Mouse (Mus musculus) C2C12 (cell line): ENCODE results near the gene Rcor1. TPM values are rescaled to one million over a fixed set of nuclear protein-coding genes. Genes with fewer than 3 reads are reported as not detected.
A peak's percentile ranks its signal among the peaks of the same experiment; 100 is the strongest.

Experiments
- H3K27me3 ChIP-seq: one replicate; pipeline ENCODE4 v1.6.1; 2011; ENCODE audit not compliant: control insufficient read depth, insufficient read depth, insufficient read length
- H3K36me3 ChIP-seq: one replicate; pipeline ENCODE4 v1.6.1; 2011; ENCODE audit not compliant: control insufficient read depth, insufficient read depth
- H3K4me3 ChIP-seq: one replicate; pipeline ENCODE4 v1.5.1; 2011; ENCODE audit warnings: mild to moderate bottlenecking, control low read depth; ENCODE audit not compliant: poor library complexity, insufficient read depth, severe bottlenecking
- H3K79me2 ChIP-seq: one replicate; pipeline ENCODE4 v1.6.1; 2011; ENCODE audit not compliant: control insufficient read depth, insufficient read depth
- H3K79me3 ChIP-seq: one replicate; pipeline ENCODE4 v1.6.1; 2011; ENCODE audit warnings: low read depth, control low read depth
- H3ac ChIP-seq: one replicate; pipeline ENCODE3; 2011; ENCODE audit warnings: low read depth; ENCODE audit not compliant: control insufficient read depth, insufficient read length
- CEBPB ChIP-seq: IDR thresholded peaks from one replicate; pipeline ENCODE4 v1.6.1; 2011; ENCODE audit warnings: low read depth, mild to moderate bottlenecking, control low read depth, moderate library complexity
- CTCF ChIP-seq: IDR thresholded peaks from one replicate; pipeline ENCODE4 v1.5.1; 2011; ENCODE audit not compliant: control insufficient read depth, insufficient read depth, insufficient read length
- FOSL1 ChIP-seq: IDR thresholded peaks from one replicate; pipeline ENCODE4 v1.8.0; 2011; ENCODE audit warnings: mild to moderate bottlenecking, low read length; ENCODE audit not compliant: poor library complexity, insufficient read depth, severe bottlenecking
- MAX ChIP-seq: IDR thresholded peaks from one replicate; pipeline ENCODE4 v1.6.1; 2011; ENCODE audit warnings: mild to moderate bottlenecking, control low read depth
- MYOD1 ChIP-seq: IDR thresholded peaks from one replicate; pipeline ENCODE4 v1.6.1; 2011; ENCODE audit warnings: low read depth; ENCODE audit not compliant: control insufficient read depth, insufficient read length
- MYOG ChIP-seq: IDR thresholded peaks from one replicate; pipeline ENCODE4 v1.6.1; 2011; ENCODE audit not compliant: control insufficient read depth, insufficient read length; ENCODE audit errors: extremely low read depth
- USF1 ChIP-seq: IDR thresholded peaks from one replicate; pipeline ENCODE4 v1.6.1; 2011; ENCODE audit warnings: low read depth, mild to moderate bottlenecking, control low read depth, moderate library complexity
- long read RNA-seq, 2 experiments: library from polyadenylated mRNA; unstranded; transcript quantifications; one replicate each; pipeline ENCODE4 v2.0.0; 2019 to 2020
- polyA plus RNA-seq: library from polyadenylated mRNA; unstranded; fragments of >200 nt; fragmentation: generic; extraction: Trizol; gene quantifications from one replicate; pipeline ENCODE4 v1.2.1, GENCODE M21; 2012; ENCODE audit warnings: missing spikeins

The Rcor1 gene
- polyA plus RNA-seq: 7.7 TPM
- long read RNA-seq, experiment 1, partial matches to known transcripts: 2 of 5 reads
- long read RNA-seq, experiment 1, other reads (novel, unspliced or antisense): 3 of 5 reads
- long read RNA-seq, experiment 2, partial matches to known transcripts: 8 of 8 reads
- long read RNA-seq, experiment 2, other reads (novel, unspliced or antisense): 0 of 8 reads

DNA sequence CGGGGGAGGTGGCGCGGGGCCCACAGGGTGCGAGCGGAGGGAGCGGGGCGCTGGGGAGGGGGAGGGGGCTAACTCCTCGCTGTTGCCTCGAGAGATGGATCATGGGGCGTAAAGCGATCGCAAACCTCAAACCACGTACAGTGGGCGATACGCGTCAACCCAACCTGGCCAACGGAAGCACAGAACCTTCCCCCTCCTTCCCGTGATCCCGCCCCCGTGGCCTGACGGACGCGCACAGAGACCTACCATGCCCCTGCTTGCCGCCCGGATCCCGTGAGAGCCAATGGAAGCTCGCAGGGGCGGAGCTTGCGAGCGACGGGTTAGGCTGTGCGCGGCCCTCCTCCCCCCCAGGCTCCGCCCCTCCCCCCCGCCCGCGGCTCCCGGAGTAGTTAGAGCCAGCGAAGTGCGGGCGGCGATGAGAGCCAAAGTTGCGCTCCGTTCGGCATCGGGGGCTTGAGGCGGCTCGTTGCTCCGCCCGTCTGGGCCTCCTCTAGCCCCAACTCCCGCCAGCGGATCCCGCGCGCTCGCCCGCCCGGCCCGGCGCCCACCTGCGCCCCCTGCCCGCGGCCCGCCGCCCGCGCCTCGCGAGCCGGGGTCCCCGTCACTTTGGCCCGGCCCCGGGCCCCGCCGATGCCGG is at the start of gene Rcor1:
TSS of gene Rcor1 (plus strand) at position 376 of the 637 bp plus-strand sequence.
- H3ac ChIP-seq: peak within 1 kb of the TSS; percentile 79
- H3K79me3 ChIP-seq: peaks cover 41% of the 10 kb centered on the region
- TF ChIP-seq CTCF (no peak), USF1 (peak; percentile 16), MAX (peak; percentile 42), MYOG (no peak), FOSL1 (no peak), CEBPB (no peak), MYOD1 (no peak)
- peaks cover 5% of the 10 kb centered on the region for H3K36me3 ChIP-seq
- H3K27me3 ChIP-seq: no peaks in the 10 kb centered on the region
- H3K4me3 ChIP-seq: peak within 1 kb of the TSS; percentile 83
- peaks cover 49% of the 10 kb centered on the region for H3K79me2 ChIP-seq

DNA sequence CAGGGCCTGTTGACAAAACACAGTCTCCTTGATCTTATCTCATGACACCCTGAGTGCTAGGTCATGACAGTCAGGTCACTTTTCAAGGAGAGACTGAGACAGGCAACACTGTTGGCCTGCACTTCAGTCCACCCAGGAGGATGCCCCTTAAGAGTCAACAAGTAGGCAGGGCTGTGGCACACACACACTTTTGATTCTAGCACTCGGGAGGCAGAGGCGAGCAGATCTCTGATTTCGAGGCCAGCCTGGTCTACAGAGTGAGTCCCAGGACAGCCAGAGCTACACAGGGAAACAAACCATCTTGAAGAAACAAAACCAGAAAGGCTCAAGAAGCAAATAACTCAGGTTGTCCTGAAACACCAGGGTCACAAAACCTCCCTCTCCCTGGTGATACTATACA is 49.7 kb upstream of the Rcor1 start:
- Histone ChIP-seq H3K4me3 (no peak overlapping the region), H3K79me2 (no peaks in the 10 kb centered on the region), H3ac (no peak overlapping the region), H3K27me3 (no peaks in the 10 kb centered on the region), H3K36me3 (no peaks in the 10 kb centered on the region), H3K79me3 (no peaks in the 10 kb centered on the region)
- TF ChIP-seq MYOG (no peak), FOSL1 (no peak), USF1 (no peak), CEBPB (no peak), MAX (no peak), CTCF (no peak), MYOD1 (no peak)

DNA sequence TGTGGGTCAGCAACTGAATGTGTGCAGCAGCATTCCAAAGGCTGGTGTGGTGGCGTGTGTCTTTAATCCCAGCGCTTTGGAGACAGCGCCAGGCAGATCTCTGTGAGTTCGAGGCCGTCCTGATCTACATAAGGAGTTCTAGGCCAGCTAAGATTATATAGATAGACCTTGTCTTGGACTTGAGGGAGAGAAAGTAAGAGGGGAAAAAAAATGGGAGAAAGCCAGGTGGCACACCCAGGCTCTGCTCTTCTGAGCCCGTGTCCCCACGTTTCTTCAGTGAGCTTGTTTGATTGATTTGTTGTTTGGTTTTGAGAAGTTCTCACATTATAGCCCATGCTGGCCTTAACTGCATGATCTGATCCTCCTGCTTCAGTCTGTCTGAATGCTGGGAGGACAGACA is 48.7 kb upstream of the Rcor1 start:
- no peaks in the 10 kb centered on the region for H3K27me3 ChIP-seq
- no peaks in the 10 kb centered on the region for H3K79me3 ChIP-seq
- TF ChIP-seq MAX (no peak), FOSL1 (no peak), USF1 (no peak), MYOD1 (no peak), CEBPB (no peak), MYOG (no peak), CTCF (no peak)
- no peaks in the 10 kb centered on the region for H3K36me3 ChIP-seq
- H3K79me2 ChIP-seq: no peaks in the 10 kb centered on the region
- H3K4me3 ChIP-seq: no peak overlapping the region
- H3ac ChIP-seq: no peak overlapping the region

DNA sequence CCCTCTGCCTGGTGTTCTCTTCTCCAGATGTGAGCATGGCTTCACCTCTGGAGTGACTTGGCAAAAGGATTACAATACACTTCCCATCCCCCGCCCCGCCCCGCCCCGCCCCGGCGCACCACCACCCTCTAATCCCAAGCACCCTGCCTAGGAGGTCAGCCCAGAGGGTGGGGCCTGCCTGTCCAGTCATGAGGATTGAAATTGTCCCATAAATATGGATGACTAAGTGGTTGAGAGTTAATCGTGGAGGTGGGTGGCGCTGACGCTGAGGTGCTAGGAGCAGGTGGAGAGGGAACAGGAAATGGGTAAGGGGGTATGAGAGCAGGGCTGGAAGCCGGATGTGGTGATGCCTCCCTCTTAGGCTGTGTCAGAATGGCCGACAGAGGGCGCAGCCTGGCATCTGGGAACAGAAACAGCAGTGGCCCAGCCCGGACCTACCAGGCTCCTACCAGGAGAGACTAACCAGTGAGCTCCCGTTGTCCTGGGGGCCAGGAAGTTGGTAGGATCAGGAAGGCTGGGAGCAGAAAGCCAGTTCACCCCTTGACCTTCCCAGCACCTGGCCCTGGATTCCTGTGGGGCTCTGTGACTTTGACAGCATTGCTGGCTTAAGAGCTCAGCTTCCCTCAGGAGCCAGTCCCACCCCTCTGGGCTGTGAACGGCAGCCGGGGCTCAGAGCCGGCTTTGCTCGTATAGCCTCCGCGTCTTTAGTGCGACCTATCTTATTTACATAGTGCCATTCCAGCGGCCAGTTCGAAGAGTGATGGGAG is 47.6 kb upstream of the Rcor1 start:
- peak overlapping the region; percentile 30 for H3K4me3 ChIP-seq
- TF ChIP-seq MYOG (no peak), MAX (peak; percentile 16), MYOD1 (peak; percentile 65), USF1 (no peak), CTCF (peak; percentile 90), CEBPB (no peak), FOSL1 (no peak)
- no peaks in the 10 kb centered on the region for H3K27me3 ChIP-seq

DNA sequence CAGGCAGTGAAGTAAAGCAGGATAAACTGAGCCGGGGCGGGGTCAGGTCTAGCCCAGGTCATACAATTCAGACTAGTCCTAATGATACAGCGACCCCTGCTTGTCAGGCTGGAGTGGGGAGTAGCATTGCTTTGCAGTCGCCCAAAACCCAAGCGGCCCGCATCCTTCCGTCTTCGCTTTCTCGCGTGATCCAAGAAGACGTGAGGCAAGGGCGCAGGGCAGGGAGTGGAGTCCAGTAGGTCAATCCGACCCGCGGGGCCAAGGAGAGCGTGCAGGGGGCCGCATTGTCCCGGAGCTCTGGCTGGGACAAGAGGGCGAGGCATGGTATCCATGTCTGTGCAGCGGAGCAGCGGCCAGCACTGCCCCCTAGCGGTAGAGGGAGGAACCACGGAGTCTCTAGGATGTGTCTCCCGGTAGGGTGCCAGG is 47.0 kb upstream of the Rcor1 start:
- H3K4me3 ChIP-seq: peak overlapping the region; percentile 30
- TF ChIP-seq USF1: no peak
- TF ChIP-seq CTCF: peak; percentile 94
- no peaks in the 10 kb centered on the region for H3K79me3 ChIP-seq
- peak overlapping the region; percentile 70 for H3ac ChIP-seq
- no peaks in the 10 kb centered on the region for H3K36me3 ChIP-seq
- no peaks in the 10 kb centered on the region for H3K79me2 ChIP-seq
- no peaks in the 10 kb centered on the region for H3K27me3 ChIP-seq

More for the DNA sequence above, 47.6 kb upstream of the Rcor1 start:
- peak overlapping the region; percentile 63 for H3ac ChIP-seq
- no peaks in the 10 kb centered on the region for H3K36me3 ChIP-seq
- no peaks in the 10 kb centered on the region for H3K79me2 ChIP-seq
- no peaks in the 10 kb centered on the region for H3K79me3 ChIP-seq
